Comparison of ENCODE assay signal across 20 mouse cellular contexts in genomic region chr5:130797713-130798112, GRCm38 (mm10).
A peak's percentile ranks its signal among the peaks of the same experiment; 100 is the strongest.
DNase-seq lines count a peak whose midpoint lies in the region; ATAC-seq and TF ChIP-seq lines count a peak whose summit lies in the region.
"Had no signal": no experiment of that assay in that cellular context is flagged by ENCODE, and none has a peak within 500 bp of the region (broad histone marks: within the 10 kb centered on the region; RNA-seq: fewer than 3 reads in every experiment).

No protein-coding gene starts in this region.

- H3K9ac ChIP-seq in liver, embryonic 11.5 days (ENCODE audit: low read depth, low read length): no peak overlapping the region
- H3K9ac ChIP-seq: embryonic facial prominence, embryonic 15.5 days; heart, embryonic 12.5 days; hindbrain, embryonic 12.5 days; liver, embryonic 15.5 days; stomach, embryonic 15.5 days had no signal

- H3K27ac ChIP-seq in cortical plate, adult 2 months (ENCODE audit: insufficient read depth, low read length): peak overlapping the region; percentile 6; the same call in 1 of the 2 replicates
- H3K27ac ChIP-seq in liver, embryonic 11.5 days (ENCODE audit: low read depth, low read length): no peak overlapping the region
- H3K27ac ChIP-seq: embryonic facial prominence, embryonic 15.5 days; hindbrain, embryonic 12.5 days; liver, embryonic 15.5 days; macrophage; midbrain, embryonic 10.5 days; stomach, embryonic 15.5 days had no signal

- H3K27me3 ChIP-seq in liver, embryonic 11.5 days (replicated peaks; ENCODE audit: control insufficient read depth, insufficient read depth, low read length): no peaks in the 10 kb centered on the region
- H3K27me3 ChIP-seq: embryonic facial prominence, embryonic 15.5 days; heart, embryonic 12.5 days; hindbrain, embryonic 12.5 days; liver, embryonic 15.5 days; stomach, embryonic 15.5 days had no signal

- no peak for TF ChIP-seq CTCF in cortical plate, adult 2 months (IDR thresholded peaks at IDR 0.05; ENCODE audit: extremely low read depth, insufficient read depth, low read length)

- no peaks in the 10 kb centered on the region for H3K36me3 ChIP-seq in liver, embryonic 11.5 days (ENCODE audit: control insufficient read depth, insufficient read depth, low read length)
- H3K36me3 ChIP-seq: embryonic facial prominence, embryonic 15.5 days; heart, embryonic 12.5 days; hindbrain, embryonic 12.5 days; liver, embryonic 15.5 days; midbrain, embryonic 10.5 days; stomach, embryonic 15.5 days had no signal

- TF ChIP-seq POLR2A in cortical plate, adult 2 months (IDR thresholded peaks at IDR 0.05; ENCODE audit: extremely low read depth, insufficient read depth, low read length): no peak

- DNase-seq in cerebellum, adult 9-10 months: peak; percentile 54
- no peak for DNase-seq in cerebellum, postnatal 10 days
- peak; percentile 41 for DNase-seq in layer of hippocampus, adult 9-11 months
- no peak for DNase-seq in layer of hippocampus, postnatal 14 days (ENCODE audit: low spot score in 2 of 2)
- DNase-seq in MN1 (ENCODE audit: low spot score): peak; percentile 36
- no peak for DNase-seq in liver, embryonic 11.5 days (ENCODE audit: low spot score)
- DNase-seq: B cell, adult 2 months; gastrocnemius, postnatal 10 days; heart, postnatal 14 days; kidney, adult 2 months; kidney, postnatal 14 days had no signal

- H3K4me2 ChIP-seq in liver, embryonic 11.5 days: no peak overlapping the region
- H3K4me2 ChIP-seq: embryonic facial prominence, embryonic 15.5 days; heart, embryonic 12.5 days; hindbrain, embryonic 12.5 days; liver, embryonic 15.5 days; stomach, embryonic 15.5 days had no signal

- H3K4me3 ChIP-seq in cortical plate, adult 2 months (ENCODE audit: insufficient read depth, low read length): no peak overlapping the region
- no peak overlapping the region for H3K4me3 ChIP-seq in liver, embryonic 11.5 days (ENCODE audit: low read depth, low read length)
- H3K4me3 ChIP-seq: embryonic facial prominence, embryonic 15.5 days; heart, embryonic 12.5 days; hindbrain, embryonic 12.5 days; liver, embryonic 15.5 days; midbrain, embryonic 10.5 days; stomach, embryonic 15.5 days had no signal

- ATAC-seq in liver, embryonic 11.5 days (replicated peaks; ENCODE audit: low FRiP score): no peak
- ATAC-seq: forebrain, embryonic 16.5 days had no signal

- WGBS in liver, embryonic 11.5 days: 67% methylated on average over 5 of the region's 5 CpGs

- H3K9me3 ChIP-seq in liver, embryonic 11.5 days (ENCODE audit: control insufficient read depth, low read length): no peaks in the 10 kb centered on the region
- H3K9me3 ChIP-seq: embryonic facial prominence, embryonic 15.5 days; midbrain, embryonic 10.5 days; stomach, embryonic 15.5 days had no signal

- peaks cover 5% of the 10 kb centered on the region; the same call in 1 of the 2 replicates for H3K4me1 ChIP-seq in cortical plate, adult 2 months (ENCODE audit: control insufficient read depth, insufficient read depth, low read length)
- no peaks in the 10 kb centered on the region for H3K4me1 ChIP-seq in liver, embryonic 11.5 days (replicated peaks; ENCODE audit: control insufficient read depth, insufficient read depth, low read length)
- H3K4me1 ChIP-seq: embryonic facial prominence, embryonic 15.5 days; heart, embryonic 12.5 days; hindbrain, embryonic 12.5 days; liver, embryonic 15.5 days; midbrain, embryonic 10.5 days; stomach, embryonic 15.5 days had no signal

Comparison
In these comparisons a context has a peak if more than half of its experiments do, and no peak if none do; other contexts are left out.
1. DNase-seq: peak in cerebellum, adult 9-10 months (single experiment), layer of hippocampus, adult 9-11 months (single experiment) and MN1 (single experiment); none in cerebellum, postnatal 10 days (0 of 2), layer of hippocampus, postnatal 14 days (0 of 2) and liver, embryonic 11.5 days (single experiment).